Mouse (Mus musculus): Measurements from ENCODE around the gene Pef1.

- TF ChIP-seq POLR2A (IDR thresholded peaks at IDR 0.05; ENCODE audit: low read depth, low read length) (no peak), CTCF (conservative IDR thresholded peaks at IDR 0.05; ENCODE audit: insufficient read depth, insufficient read length, low read depth, low read length) (no peak)
Observed at GRCm38 (mm10) chr4:130056011-130056322, 46.4 kb upstream of the Pef1 start.
